Mouse (Mus musculus) liver, embryonic 14.5 days (tissue): ENCODE measurements around the gene Slco2a1. TPM values are rescaled to one million over a fixed set of nuclear protein-coding genes. Genes with fewer than 3 reads are reported as not detected.

Experiments
- ATAC-seq: fragments of 200-750 bp; cut with Nextera tagmentation; 2 replicates; pipeline ENCODE4 v1.8.0; 2017; ENCODE audit warnings: moderate number of reproducible peaks, mild to moderate bottlenecking, moderate library complexity; ENCODE audit not compliant: insufficient read depth
- DNase-seq, 3 experiments: peaks; one replicate each; pipeline ENCODE4 v3.0.0-alpha.2; 2012 to 2013; ENCODE audit warnings: low read depth in 3 of 3, low spot score in 3 of 3
- H3K27ac ChIP-seq: fragments of 300-500 bp; sonication (generic); 2 replicates; pipeline ENCODE4 v1.5.1; 2014; ENCODE audit warnings: moderate library complexity, mild to moderate bottlenecking, control low read depth, inconsistent platforms
- H3K27me3 ChIP-seq: fragments of 300-500 bp; sonication (generic); 2 replicates; pipeline ENCODE4 v1.6.1; 2014; ENCODE audit warnings: mild to moderate bottlenecking, low read length, moderate library complexity; ENCODE audit not compliant: control insufficient read depth, insufficient read depth
- H3K36me3 ChIP-seq: fragments of 300-500 bp; sonication (generic); replicated peaks from 2 replicates; pipeline ENCODE4 v1.6.1; 2014; ENCODE audit warnings: low read depth; ENCODE audit not compliant: control insufficient read depth, insufficient read depth
- H3K4me1 ChIP-seq, 2 experiments: fragments of 200-500 bp in 1 of 2; fragments of 300-500 bp in 1 of 2; sonication (generic) in 1 of 2; replicated peaks; 2 replicates each; pipeline ENCODE4 v1.6.1; 2012 to 2014; ENCODE audit warnings: antibody characterized with exemption in 1 of 2, inconsistent platforms in 1 of 2, low read length in 1 of 2; ENCODE audit not compliant: control insufficient read depth in 2 of 2, insufficient read depth in 2 of 2
- H3K4me2 ChIP-seq: fragments of 300-500 bp; sonication (generic); 2 replicates; pipeline ENCODE4 v1.6.1; 2014; ENCODE audit warnings: low read depth, mild to moderate bottlenecking, control low read depth, moderate library complexity
- H3K4me3 ChIP-seq, 2 experiments: fragments of 200-500 bp in 1 of 2; fragments of 300-500 bp in 1 of 2; sonication (generic) in 1 of 2; 2 replicates each; pipeline ENCODE4 v1.5.1; 2012 to 2014; ENCODE audit warnings: low read depth in 2 of 2, low read length in 2 of 2, mild to moderate bottlenecking in 2 of 2, control low read depth in 1 of 2, inconsistent platforms in 1 of 2, moderate library complexity in 1 of 2; ENCODE audit not compliant: insufficient read depth in 1 of 2
- H3K9ac ChIP-seq: fragments of 300-500 bp; sonication (generic); replicated peaks from 2 replicates; pipeline ENCODE4 v1.6.1; 2014; ENCODE audit warnings: mild to moderate bottlenecking, control low read depth, moderate library complexity
- H3K9me3 ChIP-seq: fragments of 300-500 bp; sonication (generic); 2 replicates; pipeline ENCODE4 v1.6.1; 2016; ENCODE audit warnings: low read length, mixed read lengths; ENCODE audit not compliant: control insufficient read depth
- CTCF ChIP-seq: IDR thresholded peaks from 2 replicates; pipeline ENCODE4 v1.5.1; 2016; ENCODE audit warnings: antibody characterized with exemption, low read depth, control low read depth
- EP300 ChIP-seq: IDR thresholded peaks from 2 replicates; pipeline ENCODE4 v1.6.1; 2016; ENCODE audit warnings: antibody characterized with exemption, low read depth
- WGBS: fragments of 180-500 bp; shearing (Covaris S2); extraction: QIAGEN DNeasy Blood & Tissue Kit; methylation state at CpG from one replicate; pipeline ENCODE4 v1.1.7; 2014; ENCODE audit not compliant: insufficient replicate concordance; 5-methylcytosine and 5-hydroxymethylcytosine counted together
- polyA plus RNA-seq, 2 experiments: library from polyadenylated mRNA; depleted of rRNA in 1 of 2; stranded (reverse) in 1 of 2; unstranded in 1 of 2; fragments of >200 nt; fragmentation: Nextera tagmentation in 1 of 2; extraction: Ambion mirVana in 1 of 2; gene quantifications; 2 replicates each; pipeline versions ENCODE4 v1.2.1 to v1.2.3; 2012 to 2014

Gene Slco2a1
- polyA plus RNA-seq, 2 experiments: 1.7 to 3.3 TPM

DNA sequence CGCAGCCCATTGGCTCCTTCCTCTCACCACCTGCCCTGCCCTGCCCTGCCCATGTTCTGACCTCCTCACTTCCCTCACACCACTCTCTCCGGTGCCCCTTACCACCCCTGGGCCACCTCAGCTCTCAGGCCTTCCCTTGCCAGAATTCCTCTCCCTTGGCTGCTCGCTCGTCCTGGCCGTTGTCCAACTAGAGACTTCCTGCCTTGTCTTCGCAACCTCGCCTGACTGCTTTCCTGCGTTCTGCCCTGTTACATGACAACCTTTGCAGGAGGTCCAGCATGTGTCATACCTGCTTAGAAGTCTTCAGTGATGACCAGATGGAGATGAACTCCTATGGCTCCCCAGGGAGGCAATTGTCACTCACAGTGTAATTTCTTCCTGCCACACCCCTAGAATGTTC lies 43.7 kb downstream of the Slco2a1 start:
- WGBS: 66% methylated on average over 8 of the region's 8 CpGs
- H3K27ac ChIP-seq: no peak overlapping the region
- no peak for DNase-seq
- no peaks in the 10 kb centered on the region for H3K4me1 ChIP-seq
- no peak overlapping the region for H3K9ac ChIP-seq
- H3K9me3 ChIP-seq: no peaks in the 10 kb centered on the region
- no peaks in the 10 kb centered on the region for H3K27me3 ChIP-seq
- ATAC-seq: no peak
- H3K4me2 ChIP-seq: no peak overlapping the region
- no peaks in the 10 kb centered on the region for H3K36me3 ChIP-seq
- TF ChIP-seq CTCF (no peak), EP300 (no peak)
- no peak overlapping the region for H3K4me3 ChIP-seq

DNA sequence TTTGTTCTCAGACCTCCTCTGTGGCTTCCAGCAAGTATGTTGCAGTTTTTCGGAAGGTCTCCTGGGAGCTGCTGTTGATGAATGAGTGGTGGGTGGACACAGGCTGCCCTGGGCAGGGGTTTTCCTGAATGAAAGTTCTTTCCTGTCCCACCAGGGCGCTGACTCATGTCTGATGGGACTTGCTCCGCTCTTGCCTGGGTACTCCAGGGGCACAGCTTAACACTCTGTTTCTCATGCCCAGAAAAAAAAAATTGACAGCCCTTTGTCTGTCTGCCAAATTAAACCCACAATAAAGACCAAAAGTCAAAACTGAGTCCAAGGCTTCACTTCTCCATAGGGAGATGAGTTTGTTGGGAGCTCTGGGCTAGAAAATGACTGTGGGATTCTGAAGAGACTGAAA lies 44.9 kb downstream of the Slco2a1 start:
- Histone ChIP-seq H3K27ac (no peak overlapping the region), H3K9me3 (no peaks in the 10 kb centered on the region), H3K36me3 (no peaks in the 10 kb centered on the region), H3K27me3 (no peaks in the 10 kb centered on the region), H3K4me3 (no peak overlapping the region), H3K4me1 (no peaks in the 10 kb centered on the region), H3K4me2 (no peak overlapping the region), H3K9ac (no peak overlapping the region)
- 43% methylated on average over 3 of the region's 3 CpGs for WGBS
- ATAC-seq: no peak
- no peak for DNase-seq
- TF ChIP-seq EP300 (no peak), CTCF (no peak)

DNA sequence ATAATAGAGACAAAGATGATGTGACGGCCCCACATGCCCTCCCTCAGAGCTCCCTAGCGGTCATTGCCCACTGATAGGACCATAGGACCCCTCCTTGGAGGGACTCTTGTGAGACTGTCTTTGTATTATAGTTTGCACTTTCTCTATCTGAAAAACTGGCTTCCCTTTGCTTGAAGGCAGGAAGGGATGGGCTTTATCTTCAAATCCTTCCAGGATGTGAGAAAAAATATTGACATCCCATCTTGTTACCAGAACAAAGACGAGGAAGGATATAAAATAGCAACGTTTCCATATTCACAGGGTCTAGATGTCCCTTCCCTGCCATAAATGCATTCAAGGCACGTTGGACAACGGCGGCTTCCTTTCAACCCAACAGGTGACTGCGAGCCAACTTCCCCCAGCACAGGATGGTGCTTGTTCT lies 48.5 kb downstream of the Slco2a1 start:
- Histone ChIP-seq H3K4me3 (no peak overlapping the region), H3K4me2 (no peak overlapping the region), H3K27me3 (no peaks in the 10 kb centered on the region), H3K4me1 (no peaks in the 10 kb centered on the region), H3K9me3 (no peaks in the 10 kb centered on the region), H3K9ac (no peak overlapping the region), H3K27ac (no peak overlapping the region), H3K36me3 (no peaks in the 10 kb centered on the region)
- 46% methylated on average over 8 of the region's 8 CpGs for WGBS
- DNase-seq (no peak), ATAC-seq (0 out of 2 replicates have a peak, but pooled peaks have one; percentile 23)
- TF ChIP-seq EP300 (no peak), CTCF (no peak)

DNA sequence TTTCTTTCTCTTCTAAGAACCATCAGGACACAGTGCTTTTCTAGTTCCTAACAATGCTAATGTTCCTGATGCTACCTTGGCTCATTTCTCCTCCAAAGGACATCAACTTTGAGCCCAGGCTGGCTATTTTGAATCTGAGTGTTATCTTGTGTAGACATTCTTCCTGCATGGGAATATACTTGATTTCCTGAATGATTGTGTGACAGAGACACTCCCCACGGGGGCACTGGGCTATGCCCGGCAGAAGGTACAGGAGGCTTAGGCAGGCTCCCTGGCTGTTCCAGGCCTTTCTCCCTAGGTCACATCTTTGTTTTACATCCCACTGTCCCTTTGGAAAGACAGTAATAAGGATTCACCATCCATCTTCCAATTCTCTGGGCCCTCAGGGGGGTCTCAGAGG lies 49.8 kb downstream of the Slco2a1 start:
- no peak for TF ChIP-seq CTCF
- TF ChIP-seq EP300: no peak
- Histone ChIP-seq H3K27me3 (no peaks in the 10 kb centered on the region), H3K4me2 (no peak overlapping the region), H3K4me3 (no peak overlapping the region), H3K4me1 (no peaks in the 10 kb centered on the region), H3K36me3 (no peaks in the 10 kb centered on the region), H3K27ac (no peak overlapping the region), H3K9me3 (no peaks in the 10 kb centered on the region), H3K9ac (no peak overlapping the region)
- ATAC-seq (no peak), DNase-seq (no peak)
- 15% methylated on average over 2 of the region's 2 CpGs for WGBS

DNA sequence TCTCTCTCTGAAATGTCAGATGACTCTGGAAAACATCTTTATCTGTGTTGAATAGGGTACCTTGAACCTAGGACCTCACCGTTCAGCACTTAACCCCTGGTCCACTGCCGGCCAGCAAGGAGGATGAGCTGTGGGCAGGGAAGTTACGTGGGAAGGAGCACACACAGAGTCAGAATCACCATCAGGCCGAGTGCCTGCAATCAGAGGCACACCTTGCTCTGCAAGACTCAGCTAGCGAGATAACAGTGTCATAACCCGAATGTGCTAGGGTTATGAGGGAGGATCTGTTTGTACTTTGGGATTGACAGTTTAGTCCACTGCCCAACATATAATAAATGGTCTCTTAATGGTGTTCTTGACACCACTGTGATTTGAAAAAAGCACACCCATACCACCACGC lies 50.2 kb downstream of the Slco2a1 start:
- H3K4me2 ChIP-seq: no peak overlapping the region
- TF ChIP-seq EP300: no peak
- TF ChIP-seq CTCF: no peak
- WGBS: 44% methylated on average over 7 of the region's 7 CpGs
- no peak overlapping the region for H3K9ac ChIP-seq
- H3K27ac ChIP-seq: no peak overlapping the region
- H3K4me1 ChIP-seq: no peaks in the 10 kb centered on the region
- H3K27me3 ChIP-seq: no peaks in the 10 kb centered on the region
- H3K4me3 ChIP-seq: no peak overlapping the region
- H3K9me3 ChIP-seq: no peaks in the 10 kb centered on the region
- no peaks in the 10 kb centered on the region for H3K36me3 ChIP-seq
- no peak for ATAC-seq
- no peak for DNase-seq
